Mouse (Mus musculus) liver, embryonic 18 days (tissue): ENCODE results near the gene Hnrnpd. TPM values are rescaled to one million over a fixed set of nuclear protein-coding genes. Genes with fewer than 3 reads are reported as not detected.

Experiments used
- polyA plus RNA-seq: library from polyadenylated mRNA; depleted of rRNA; stranded (reverse); fragments of >200 nt; gene quantifications from 2 replicates; pipeline ENCODE4 v1.2.3, GENCODE M21; 2012; rRNA removed

The Hnrnpd gene
- 105 and 107 TPM in 2 replicates for polyA plus RNA-seq

DNA sequence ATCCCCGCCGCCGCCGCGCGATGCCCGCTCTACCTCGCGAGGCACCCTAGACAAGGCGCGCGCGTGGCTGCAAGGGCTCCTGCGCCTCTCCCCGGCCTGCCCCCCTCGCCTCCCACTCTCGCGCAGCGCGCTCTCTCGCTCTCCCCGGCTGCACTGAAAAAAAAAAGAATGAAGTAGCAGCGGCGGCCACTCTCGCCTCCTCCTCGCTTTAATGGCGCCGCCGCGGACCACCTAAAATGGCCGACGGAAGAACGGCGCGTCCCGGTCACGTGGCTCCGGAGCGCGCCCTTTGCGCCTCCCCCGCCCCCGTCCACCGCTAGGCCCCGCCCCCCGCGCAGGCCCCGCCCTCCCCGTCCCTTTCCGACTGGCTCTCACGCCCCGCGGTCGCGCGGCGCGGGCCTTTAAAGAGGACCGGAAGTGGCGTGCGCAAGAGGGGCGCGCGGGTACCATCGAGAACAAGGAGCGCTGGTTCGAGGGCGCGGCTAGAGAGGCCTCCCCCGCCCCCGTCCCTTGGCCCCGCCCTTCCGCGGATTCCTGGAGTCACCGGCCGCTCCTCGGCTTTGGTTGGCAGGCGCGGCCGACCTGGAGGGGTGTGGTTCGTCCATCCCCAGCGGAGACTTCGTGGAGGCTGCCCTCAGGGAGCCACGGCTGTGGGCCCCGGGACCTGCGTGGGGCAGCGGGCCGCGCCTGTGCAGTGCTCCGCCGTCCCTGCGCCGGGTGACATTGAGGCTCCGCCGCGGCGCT, at the start of gene Hnrnpd, which contains the start of gene 4930524J08Rik:
Gene Hnrnpd, minus strand, starts transcription at position 240 of the 744 bp plus-strand sequence.
Gene 4930524J08Rik, plus strand, starts transcription at position 363 of the 744 bp plus-strand sequence.

GRCm38 (mm10) chr5:99906181-99906956, 72.4 kb downstream of the Hnrnpd start, which contains the start of gene Vamp9:
Gene Vamp9, plus strand, starts transcription at chr5:99906254.

Other genes starting within 250 kb of the Hnrnpd start
- 8.7 and 10.9 TPM in 2 replicates for gene Rasgef1b, start 249.9 kb downstream of the Hnrnpd start, polyA plus RNA-seq
- gene Vamp9, start 72.7 kb downstream of the Hnrnpd start, polyA plus RNA-seq: not detected in 2 replicates
- gene 4930524J08Rik, start 123 bp upstream of the Hnrnpd start, polyA plus RNA-seq: 1.1 TPM in 2 replicates
- gene Hnrnpdl, start 60.7 kb upstream of the Hnrnpd start, polyA plus RNA-seq: 87.0 and 101 TPM in 2 replicates
- gene Enoph1, start 61.0 kb upstream of the Hnrnpd start, polyA plus RNA-seq: 10.1 and 10.4 TPM in 2 replicates
- 0.82 and 1.1 TPM in 2 replicates for gene Tmem150c, start 180.9 kb upstream of the Hnrnpd start, polyA plus RNA-seq